In genomic region chr12:44796847-44797246, GRCm38 (mm10) we compare ENCODE assay signal across 27 mouse cellular contexts.
DNase-seq lines count a peak whose midpoint lies in the region; ATAC-seq and TF ChIP-seq lines count a peak whose summit lies in the region.
"Had no signal": no experiment of that assay in that cellular context is flagged by ENCODE, and none has a peak within 500 bp of the region (broad histone marks: within the 10 kb centered on the region; RNA-seq: fewer than 3 reads in every experiment).

No protein-coding gene starts in this region.

- H3K9ac ChIP-seq in embryonic facial prominence, embryonic 15.5 days, result no peak overlapping the region
- H3K9ac ChIP-seq in forebrain, embryonic 14.5 days (ENCODE audit: low read length), result no peak overlapping the region
- no peak overlapping the region for H3K9ac ChIP-seq in forebrain, embryonic 12.5 days
- H3K9ac ChIP-seq in neural tube, embryonic 15.5 days (replicated peaks), result no peak overlapping the region
- H3K9ac ChIP-seq: embryonic facial prominence, embryonic 12.5 days; forebrain, embryonic 15.5 days had no signal

- H3K9me3 ChIP-seq in embryonic facial prominence, embryonic 15.5 days (replicated peaks), result no peaks in the 10 kb centered on the region
- H3K9me3 ChIP-seq in embryonic facial prominence, embryonic 10.5 days, result no peaks in the 10 kb centered on the region
- no peaks in the 10 kb centered on the region for H3K9me3 ChIP-seq in forebrain, embryonic 14.5 days (replicated peaks; ENCODE audit: control insufficient read depth, low read length)
- H3K9me3 ChIP-seq in forebrain, embryonic 12.5 days, result no peaks in the 10 kb centered on the region
- H3K9me3 ChIP-seq in neural tube, embryonic 15.5 days (replicated peaks), result no peaks in the 10 kb centered on the region
- H3K9me3 ChIP-seq: embryonic facial prominence, embryonic 12.5 days; forebrain, embryonic 10.5 days; forebrain, embryonic 15.5 days had no signal

- no peak for TF ChIP-seq CTCF in brain, embryonic 14.5 days (IDR thresholded peaks at IDR 0.05; ENCODE audit: borderline replicate concordance, extremely low read depth, insufficient read depth, insufficient read length)

- no peak overlapping the region for H3K4me3 ChIP-seq in embryonic facial prominence, embryonic 15.5 days (replicated peaks)
- H3K4me3 ChIP-seq in embryonic facial prominence, embryonic 10.5 days, result no peak overlapping the region
- H3K4me3 ChIP-seq in forebrain, embryonic 14.5 days (ENCODE audit: low read depth, low read length), result no peak overlapping the region
- no peak overlapping the region for H3K4me3 ChIP-seq in forebrain, embryonic 12.5 days (replicated peaks)
- no peak overlapping the region for H3K4me3 ChIP-seq in neural tube, embryonic 15.5 days (replicated peaks)
- H3K4me3 ChIP-seq: embryonic facial prominence, embryonic 12.5 days; erythroblast, embryonic 14.5 days; forebrain, embryonic 10.5 days; forebrain, embryonic 15.5 days had no signal

- H3K4me2 ChIP-seq in embryonic facial prominence, embryonic 15.5 days (replicated peaks), result no peak overlapping the region
- H3K4me2 ChIP-seq in forebrain, embryonic 14.5 days (ENCODE audit: low read length), result no peak overlapping the region
- no peak overlapping the region for H3K4me2 ChIP-seq in forebrain, embryonic 12.5 days
- no peak overlapping the region for H3K4me2 ChIP-seq in neural tube, embryonic 15.5 days
- H3K4me2 ChIP-seq: embryonic facial prominence, embryonic 12.5 days; forebrain, embryonic 15.5 days had no signal

- no peaks in the 10 kb centered on the region for H3K36me3 ChIP-seq in embryonic facial prominence, embryonic 15.5 days
- no peaks in the 10 kb centered on the region for H3K36me3 ChIP-seq in embryonic facial prominence, embryonic 10.5 days (replicated peaks)
- H3K36me3 ChIP-seq in forebrain, embryonic 14.5 days (ENCODE audit: control insufficient read depth, insufficient read depth, low read length), result no peaks in the 10 kb centered on the region
- no peaks in the 10 kb centered on the region for H3K36me3 ChIP-seq in forebrain, embryonic 12.5 days (replicated peaks)
- no peaks in the 10 kb centered on the region for H3K36me3 ChIP-seq in neural tube, embryonic 15.5 days
- H3K36me3 ChIP-seq: embryonic facial prominence, embryonic 12.5 days; forebrain, embryonic 10.5 days; forebrain, embryonic 15.5 days; G1E had no signal

- DNase-seq in embryonic facial prominence, embryonic 10.5 days (ENCODE audit: low spot score), result no peak
- DNase-seq in forebrain, embryonic 14.5 days (ENCODE audit: low spot score), result peak; percentile 1
- peak; percentile 11 for DNase-seq in brain, embryonic 14.5 days (ENCODE audit: low read depth)
- DNase-seq in lung, postnatal 4 days, result no peak
- DNase-seq: adrenal gland, adult 8-10 months; adrenal gland, postnatal 14 days; adrenal gland, postnatal 36 days; B cell, adult 2 months; cerebellum, adult 11 months; cerebellum, adult 18-20 months; cerebellum, adult 8-10 months; cerebellum, adult 9-11 months; cerebellum, postnatal 14 days; cerebellum, postnatal 36 days; embryo, embryonic 11 days had no signal

- no peaks in the 10 kb centered on the region for H3K27me3 ChIP-seq in embryonic facial prominence, embryonic 15.5 days
- no peaks in the 10 kb centered on the region for H3K27me3 ChIP-seq in embryonic facial prominence, embryonic 10.5 days (replicated peaks; ENCODE audit: low read depth, poor library complexity, severe bottlenecking)
- no peaks in the 10 kb centered on the region for H3K27me3 ChIP-seq in forebrain, embryonic 14.5 days (replicated peaks; ENCODE audit: control insufficient read depth, insufficient read depth, low read length)
- H3K27me3 ChIP-seq in forebrain, embryonic 12.5 days, result no peaks in the 10 kb centered on the region
- no peaks in the 10 kb centered on the region for H3K27me3 ChIP-seq in neural tube, embryonic 15.5 days (replicated peaks)
- H3K27me3 ChIP-seq: CH12.LX; embryonic facial prominence, embryonic 12.5 days; forebrain, embryonic 15.5 days had no signal

- ATAC-seq in embryonic facial prominence, embryonic 15.5 days (ENCODE audit: insufficient number of reproducible peaks, low FRiP score, low TSS enrichment, low read depth), result 0 out of 2 replicates have a peak, but pooled peaks have one; percentile 19
- ATAC-seq in forebrain, embryonic 14.5 days, result no peak
- ATAC-seq in forebrain, embryonic 12.5 days (ENCODE audit: low FRiP score), result no peak
- peak; percentile 47; the same call in 1 of the 2 replicates for ATAC-seq in neural tube, embryonic 15.5 days (ENCODE audit: low FRiP score)
- ATAC-seq: activated CD4-positive, CD25-positive, alpha-beta regulatory T cell, adult 4 months; CD4-positive, CD25-positive, alpha-beta regulatory T cell, adult 4 months; forebrain, embryonic 15.5 days; Patski had no signal

- no peak overlapping the region for H3K27ac ChIP-seq in embryonic facial prominence, embryonic 15.5 days (replicated peaks)
- H3K27ac ChIP-seq in embryonic facial prominence, embryonic 10.5 days (replicated peaks), result no peak overlapping the region
- H3K27ac ChIP-seq in forebrain, embryonic 14.5 days (ENCODE audit: low read depth, low read length), result no peak overlapping the region
- H3K27ac ChIP-seq in forebrain, embryonic 12.5 days, result no peak overlapping the region
- H3K27ac ChIP-seq in neural tube, embryonic 15.5 days (replicated peaks), result no peak overlapping the region
- H3K27ac ChIP-seq: embryonic facial prominence, embryonic 12.5 days; forebrain, embryonic 10.5 days; forebrain, embryonic 15.5 days had no signal

- H3K4me1 ChIP-seq in embryonic facial prominence, embryonic 15.5 days, result no peaks in the 10 kb centered on the region
- no peaks in the 10 kb centered on the region for H3K4me1 ChIP-seq in embryonic facial prominence, embryonic 10.5 days
- H3K4me1 ChIP-seq in forebrain, embryonic 14.5 days (ENCODE audit: control insufficient read depth, insufficient read depth, low read length), result no peaks in the 10 kb centered on the region
- H3K4me1 ChIP-seq in forebrain, embryonic 12.5 days, result no peaks in the 10 kb centered on the region
- H3K4me1 ChIP-seq in neural tube, embryonic 15.5 days, result no peaks in the 10 kb centered on the region
- H3K4me1 ChIP-seq: embryonic facial prominence, embryonic 12.5 days; forebrain, embryonic 10.5 days; forebrain, embryonic 15.5 days had no signal

- no peak for TF ChIP-seq POLR2A in brain, embryonic 14.5 days (IDR thresholded peaks at IDR 0.05; ENCODE audit: borderline replicate concordance, extremely low read depth, insufficient read depth, insufficient read length, poor library complexity, severe bottlenecking)

Comparison
In these comparisons a context has a peak if more than half of its experiments do, and no peak if none do; other contexts are left out.
1. ATAC-seq: peak in embryonic facial prominence, embryonic 15.5 days (single experiment) and neural tube, embryonic 15.5 days (single experiment); none in forebrain, embryonic 14.5 days (single experiment) and forebrain, embryonic 12.5 days (single experiment).
2. DNase-seq: peak in forebrain, embryonic 14.5 days (single experiment) and brain, embryonic 14.5 days (single experiment); none in embryonic facial prominence, embryonic 10.5 days (single experiment) and lung, postnatal 4 days (0 of 2).